Mouse (Mus musculus): Measurements from ENCODE around the gene Ctcfl. TPM values are rescaled to one million over a fixed set of nuclear protein-coding genes. Genes with fewer than 3 reads are reported as not detected.

Ctcfl gene
- not detected in 4 replicates for total RNA-seq (2023; ENCODE audit: inconsistent age)

DNA sequence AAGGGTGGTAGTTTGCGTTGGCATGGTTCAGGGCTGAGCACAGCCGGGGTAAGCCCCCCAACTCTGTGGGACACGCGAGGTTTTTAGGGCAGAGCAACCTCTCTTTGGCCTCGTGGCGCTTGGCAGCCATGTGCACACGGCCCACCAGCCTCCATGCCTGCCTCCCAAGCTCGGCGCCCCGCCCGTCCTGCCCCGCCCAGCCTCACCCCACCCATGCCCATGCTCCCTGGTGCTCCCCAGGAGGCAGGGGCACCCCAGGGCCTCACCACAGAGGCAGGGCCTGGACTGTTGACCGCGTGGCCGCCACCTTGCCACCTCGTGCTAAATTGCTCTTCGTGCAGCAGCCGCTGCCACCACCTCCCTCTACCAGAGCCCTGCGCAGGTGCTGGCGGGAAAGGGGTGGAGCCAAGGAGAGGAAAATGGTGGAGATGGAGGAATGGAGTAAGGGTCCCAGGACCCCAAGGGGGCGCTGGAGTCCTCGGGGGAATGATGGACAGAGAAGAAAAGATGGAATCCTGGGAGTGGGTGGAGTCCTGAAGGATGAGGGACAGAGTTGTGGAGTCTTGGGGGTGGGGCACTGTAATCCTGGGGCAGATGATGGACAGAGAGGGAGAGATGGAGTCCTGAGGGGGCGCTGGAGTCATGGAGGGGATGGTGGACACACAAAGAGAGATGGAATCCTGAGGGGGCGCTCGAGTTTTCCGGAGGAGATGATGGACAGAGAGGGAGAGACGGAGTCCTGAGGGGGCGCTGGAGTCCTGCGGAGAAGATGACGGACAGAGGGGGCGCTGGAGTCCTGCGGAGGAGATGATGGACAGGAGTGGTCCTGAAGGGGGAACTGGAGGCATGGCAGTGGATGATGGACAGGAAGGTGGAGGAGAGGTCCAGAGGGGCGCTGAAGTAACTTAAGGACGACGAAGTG lies at the start of gene Ctcfl:
Gene Ctcfl (minus strand): TSS at position 503 of the 922 bp plus-strand sequence.

GRCm38 (mm10) chr2:173152436-173153151 lies 33.3 kb upstream of the Ctcfl start, which contains the start of gene Pck1:
Pck1 (plus strand) TSS chr2:173153048.

Other genes starting within 250 kb of the Ctcfl start
- gene Bmp7, start 179.2 kb downstream of the Ctcfl start, total RNA-seq (2023; ENCODE audit: inconsistent age) = not detected in 4 replicates
- gene Spo11, start 141.8 kb downstream of the Ctcfl start, total RNA-seq (2023; ENCODE audit: inconsistent age) = 0.64 to 0.87 TPM (median 0.83 TPM) in 4 replicates
- 107 to 128 TPM (median 119 TPM) in 4 replicates for gene Rae1, start 119.4 kb downstream of the Ctcfl start, total RNA-seq (2023; ENCODE audit: inconsistent age)
- 154 to 164 TPM (median 161 TPM) in 4 replicates for gene Rbm38, start 99.0 kb downstream of the Ctcfl start, total RNA-seq (2023; ENCODE audit: inconsistent age)
- gene Pck1, start 33.5 kb upstream of the Ctcfl start, total RNA-seq (2023; ENCODE audit: inconsistent age) = not detected in 4 replicates
- 24.6 to 56.3 TPM (median 36.8 TPM) in 4 replicates for gene Zbp1, start 99.4 kb upstream of the Ctcfl start, total RNA-seq (2023; ENCODE audit: inconsistent age)
- 2.3 to 5.3 TPM (median 2.6 TPM) in 4 replicates for gene Pmepa1, start 157.0 kb upstream of the Ctcfl start, total RNA-seq (2023; ENCODE audit: inconsistent age)